Mouse (Mus musculus) testis, adult 2 months (tissue): ENCODE results near the gene Gm11077. TPM values are rescaled to one million over a fixed set of nuclear protein-coding genes. Genes with fewer than 3 reads are reported as not detected.
A peak's percentile ranks its signal among the peaks of the same experiment; 100 is the strongest.

ENCODE experiments used
- H3K27ac ChIP-seq: fragments of 200-500 bp; 2 replicates; pipeline ENCODE4 v1.5.1; 2012; ENCODE audit warnings: low read depth, low read length; ENCODE audit not compliant: control insufficient read depth, insufficient read depth
- H3K27me3 ChIP-seq: fragments of 200-500 bp; 2 replicates; pipeline ENCODE4 v1.6.1; 2012; ENCODE audit warnings: mild to moderate bottlenecking, low read length, moderate library complexity; ENCODE audit not compliant: control insufficient read depth, insufficient read depth
- H3K36me3 ChIP-seq: fragments of 200-500 bp; 2 replicates; pipeline ENCODE4 v1.6.1; 2012; ENCODE audit warnings: mild to moderate bottlenecking, low read length; ENCODE audit not compliant: control insufficient read depth, insufficient read depth
- H3K4me1 ChIP-seq: fragments of 200-500 bp; 2 replicates; pipeline ENCODE4 v1.6.1; 2012; ENCODE audit warnings: low read length; ENCODE audit not compliant: control insufficient read depth, insufficient read depth
- H3K4me3 ChIP-seq: fragments of 200-500 bp; 2 replicates; pipeline ENCODE4 v1.5.1; 2012; ENCODE audit warnings: low read depth, mild to moderate bottlenecking, low read length, moderate library complexity, mixed read lengths; ENCODE audit not compliant: control insufficient read depth
- CTCF ChIP-seq: fragments of 200-500 bp; IDR thresholded peaks from 2 replicates; pipeline ENCODE4 v1.5.1; 2012; ENCODE audit warnings: low read depth, mild to moderate bottlenecking, inconsistent platforms, low read length, moderate library complexity; ENCODE audit not compliant: control insufficient read depth, insufficient read depth, insufficient replicate concordance
- POLR2A ChIP-seq: fragments of 200-500 bp; IDR thresholded peaks from 2 replicates; pipeline ENCODE4 v1.6.1; 2012; ENCODE audit warnings: low read depth, mild to moderate bottlenecking, inconsistent platforms, low read length, moderate library complexity; ENCODE audit not compliant: control insufficient read depth
- polyA plus RNA-seq: library from polyadenylated mRNA; depleted of rRNA; stranded (reverse); fragments of >200 nt; gene quantifications from 2 replicates; pipeline ENCODE4 v1.2.3, GENCODE M21; 2012; rRNA removed

Gm11077 gene
- polyA plus RNA-seq, 1 experiment, result not detected

DNA sequence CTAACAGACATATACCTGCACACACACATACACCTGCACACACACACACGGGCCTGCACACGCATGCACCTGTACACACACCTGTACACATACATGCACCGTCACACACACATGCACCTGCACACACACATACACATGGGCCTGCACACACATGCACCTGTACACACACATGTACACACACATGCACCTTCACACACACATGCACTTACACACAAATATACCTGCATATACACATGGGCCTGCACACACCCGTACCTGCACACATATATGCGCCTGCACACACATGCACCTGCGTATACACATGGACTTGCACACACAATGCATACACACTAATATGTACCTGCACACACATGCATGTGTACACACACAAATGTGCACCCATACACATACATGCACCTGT is 53.4 kb downstream of the Gm11077 start:
- TF ChIP-seq POLR2A (no peak), CTCF (no peak)
- Histone ChIP-seq H3K27me3 (no peaks in the 10 kb centered on the region), H3K36me3 (no peaks in the 10 kb centered on the region), H3K4me3 (no peak overlapping the region), H3K27ac (no peak overlapping the region), H3K4me1 (no peaks in the 10 kb centered on the region)

DNA sequence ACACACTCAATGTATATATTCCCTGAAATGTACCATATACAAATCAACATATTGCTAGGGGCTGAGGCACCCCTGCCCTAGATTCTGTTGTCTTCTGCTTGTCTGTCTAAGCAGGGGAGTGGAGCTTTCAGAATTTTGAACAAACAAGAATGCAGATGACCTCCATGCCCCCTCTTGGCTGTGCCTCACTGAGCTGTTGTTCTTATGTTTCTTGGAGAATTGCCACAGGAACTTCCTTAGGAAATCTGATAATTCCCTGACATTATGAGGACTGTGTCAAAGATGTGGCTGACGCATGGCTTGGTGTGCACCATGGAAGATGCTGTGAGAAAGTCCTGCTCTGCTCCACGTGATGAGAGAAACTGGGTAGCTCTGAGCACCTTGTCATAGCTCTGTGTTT is 57.0 kb downstream of the Gm11077 start:
- Histone ChIP-seq H3K4me1 (no peaks in the 10 kb centered on the region), H3K27ac (no peak overlapping the region), H3K27me3 (no peaks in the 10 kb centered on the region), H3K4me3 (no peak overlapping the region), H3K36me3 (no peaks in the 10 kb centered on the region)
- TF ChIP-seq CTCF (no peak), POLR2A (no peak)

DNA sequence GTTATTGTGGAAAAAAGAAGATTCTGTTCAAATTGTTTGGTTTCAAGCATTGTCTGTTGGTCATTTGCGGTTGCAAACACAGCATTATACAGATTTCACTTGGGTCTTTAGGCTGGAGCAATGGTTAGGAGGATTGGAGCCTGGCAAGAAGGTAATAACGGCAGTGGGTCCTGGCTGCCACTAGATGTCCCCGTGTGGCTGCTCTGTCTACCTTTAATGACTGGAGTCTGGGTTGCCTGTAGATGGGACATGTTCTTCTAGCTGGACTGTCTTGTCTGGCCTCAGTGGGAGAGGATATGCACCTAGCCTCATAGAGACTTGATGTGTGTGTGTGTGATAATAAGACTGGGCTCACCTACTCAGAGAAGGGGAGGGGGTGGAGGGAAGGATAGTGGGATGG is 60.8 kb downstream of the Gm11077 start:
- no peaks in the 10 kb centered on the region for H3K4me1 ChIP-seq
- H3K36me3 ChIP-seq, result no peaks in the 10 kb centered on the region
- H3K4me3 ChIP-seq, result no peak overlapping the region
- H3K27me3 ChIP-seq, result no peaks in the 10 kb centered on the region
- H3K27ac ChIP-seq, result no peak overlapping the region
- TF ChIP-seq POLR2A, result no peak
- peak; percentile 36; the same call in 1 of the 2 replicates for TF ChIP-seq CTCF

DNA sequence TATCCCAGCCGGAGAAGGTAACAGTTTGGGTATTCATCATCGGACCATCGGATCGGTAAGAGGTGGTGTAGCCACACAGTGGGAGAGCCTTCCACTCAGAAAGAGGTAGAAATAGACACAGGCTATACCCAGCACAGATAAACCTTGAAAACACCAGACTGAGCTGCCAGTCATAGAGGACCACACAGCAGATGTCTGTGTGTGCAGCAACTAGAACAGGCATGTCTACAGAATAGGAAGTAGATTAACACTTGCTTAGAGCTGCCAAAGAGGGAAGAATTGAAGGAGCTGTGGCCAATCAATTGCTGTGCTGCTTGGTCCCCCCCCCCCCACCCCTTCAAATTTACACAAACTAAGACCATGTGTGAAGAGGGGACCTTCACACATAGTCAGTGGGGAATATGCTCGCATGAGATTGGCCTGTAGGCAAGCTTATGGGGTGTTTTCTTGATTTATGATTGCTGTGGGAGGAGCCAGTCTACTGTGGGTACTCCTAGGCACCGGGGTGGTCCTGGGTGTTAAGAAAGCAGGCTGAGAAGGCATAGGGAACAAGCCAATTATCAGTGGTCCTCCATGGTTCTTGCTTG is 64.7 kb downstream of the Gm11077 start:
- Histone ChIP-seq H3K27me3 (no peaks in the 10 kb centered on the region), H3K4me1 (no peaks in the 10 kb centered on the region)
- TF ChIP-seq CTCF (no peak), POLR2A (no peak)

GRCm38 (mm10) chr6:140798841-140799240 is 69.8 kb downstream of the Gm11077 start:
- TF ChIP-seq POLR2A (no peak), CTCF (peak; percentile 76; the same call in 1 of the 2 replicates)
- Histone ChIP-seq H3K4me1 (no peaks in the 10 kb centered on the region), H3K27ac (no peak overlapping the region), H3K27me3 (no peaks in the 10 kb centered on the region), H3K36me3 (no peaks in the 10 kb centered on the region), H3K4me3 (no peak overlapping the region)

More for the DNA sequence above, 64.7 kb downstream of the Gm11077 start:
- H3K4me3 ChIP-seq, result no peak overlapping the region
- no peaks in the 10 kb centered on the region for H3K36me3 ChIP-seq
- H3K27ac ChIP-seq, result no peak overlapping the region

GRCm38 (mm10) chr6:140799435-140800040 is 70.5 kb downstream of the Gm11077 start:
- Histone ChIP-seq H3K27me3 (no peaks in the 10 kb centered on the region), H3K27ac (no peak overlapping the region), H3K4me1 (no peaks in the 10 kb centered on the region), H3K36me3 (no peaks in the 10 kb centered on the region), H3K4me3 (no peak overlapping the region)
- TF ChIP-seq POLR2A (no peak), CTCF (no peak)

DNA sequence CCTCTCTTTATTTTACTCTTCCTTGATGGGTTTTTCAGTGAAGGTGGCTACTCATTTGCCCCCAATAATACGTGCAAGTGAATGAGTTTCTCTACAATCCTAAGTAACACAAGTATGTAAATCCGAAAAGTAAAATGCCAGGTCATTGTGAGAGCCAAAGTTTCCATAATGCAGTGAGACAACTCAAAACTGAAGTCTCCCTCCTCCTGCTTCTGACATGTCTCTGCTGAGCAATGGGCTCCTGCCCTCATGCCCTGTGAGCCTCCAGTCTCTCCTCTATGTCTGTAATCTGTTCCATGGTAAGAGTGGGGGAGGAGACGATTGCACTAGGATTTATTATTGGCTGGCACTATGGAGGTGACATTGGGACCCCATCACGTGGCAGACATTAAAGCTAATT is 71.5 kb downstream of the Gm11077 start:
- H3K36me3 ChIP-seq, result no peaks in the 10 kb centered on the region
- H3K27ac ChIP-seq, result no peak overlapping the region
- TF ChIP-seq POLR2A (no peak), CTCF (no peak)
- no peaks in the 10 kb centered on the region for H3K27me3 ChIP-seq
- H3K4me3 ChIP-seq, result no peak overlapping the region
- H3K4me1 ChIP-seq, result no peaks in the 10 kb centered on the region

Other genes starting within 250 kb of the Gm11077 start
- 17.1 and 18.4 TPM in 2 replicates for gene Aebp2, start 106.6 kb upstream of the Gm11077 start, polyA plus RNA-seq